Mouse (Mus musculus): ENCODE measurements at regions not wholly inside any gene's neighbourhood (a gene's known extent, or its start where the extent isn't known, plus 50 kb on each side); places are given as distances from the start of the nearest gene placed in this dataset.
"Not testable (repeated sequence)": the region's sequence is repeated elsewhere in the genome, so short reads cannot be mapped to it uniquely, and the experiment has no call there.

- DNase-seq = no peak
Observed at GRCm38 (mm10) chr14:101067082-101067481, 133.0 kb downstream of the Prr30 start.

GRCm38 (mm10) chr14:101056874-101057273 lies 143.3 kb downstream of the Prr30 start:
- no peak for DNase-seq

GRCm38 (mm10) chr14:101055915-101056314 lies 144.2 kb downstream of the Prr30 start:
- peak; percentile 3 to 8 for DNase-seq

GRCm38 (mm10) chr14:101054786-101055185 lies 145.3 kb downstream of the Prr30 start:
- DNase-seq = no peak

GRCm38 (mm10) chr14:101052760-101053159 lies 147.4 kb downstream of the Prr30 start:
- DNase-seq = peak in 1 of 2 experiments; percentile 2

GRCm38 (mm10) chr14:101050212-101050611 lies 149.9 kb downstream of the Prr30 start:
- DNase-seq = no peak

- DNase-seq = no peak
Observed at GRCm38 (mm10) chr14:101049664-101050203, 150.4 kb downstream of the Prr30 start.

GRCm38 (mm10) chr14:101043494-101043893 lies 156.6 kb downstream of the Prr30 start:
- DNase-seq = no peak

GRCm38 (mm10) chr14:101001070-101001469 lies 199.1 kb downstream of the Prr30 start:
- no peak for DNase-seq

- DNase-seq = no peak
Observed at GRCm38 (mm10) chr14:100980754-100981153, 219.4 kb downstream of the Prr30 start.

GRCm38 (mm10) chr14:100978515-100978914 lies 221.6 kb downstream of the Prr30 start:
- DNase-seq = no peak

GRCm38 (mm10) chr14:100970970-100971369 lies 229.2 kb downstream of the Prr30 start:
- peak in 1 of 2 experiments; percentile 7 for DNase-seq

- no peak for DNase-seq
Observed at GRCm38 (mm10) chr14:100960198-100960597, 239.9 kb downstream of the Prr30 start.

- DNase-seq = no peak
Observed at GRCm38 (mm10) chr14:100955806-100956436, 244.2 kb downstream of the Prr30 start.

GRCm38 (mm10) chr14:100950681-100951119 lies 249.4 kb downstream of the Prr30 start:
- no peak for DNase-seq

GRCm38 (mm10) chr14:100947625-100948024 lies 252.5 kb downstream of the Prr30 start:
- DNase-seq = not testable (repeated sequence)

- DNase-seq = no peak
Observed at GRCm38 (mm10) chr14:100937358-100937887, 262.7 kb downstream of the Prr30 start.

GRCm38 (mm10) chr14:100934554-100934953 lies 265.6 kb downstream of the Prr30 start:
- DNase-seq = no peak

- DNase-seq = no peak
Observed at GRCm38 (mm10) chr14:100924880-100925279, 275.2 kb downstream of the Prr30 start.

GRCm38 (mm10) chr14:100900221-100900620 lies 299.9 kb downstream of the Prr30 start:
- no peak for DNase-seq

GRCm38 (mm10) chr14:100899074-100899473 lies 301.1 kb downstream of the Prr30 start:
- no peak for DNase-seq

GRCm38 (mm10) chr14:100889163-100890157 lies 310.7 kb downstream of the Prr30 start:
- no peak for DNase-seq

- DNase-seq = no peak
Observed at GRCm38 (mm10) chr14:100883115-100883514, 317.0 kb downstream of the Prr30 start.

Measured in cerebellum, postnatal 14 days (tissue).